Mouse (Mus musculus): ENCODE results near the gene Akap17b.

DNA sequence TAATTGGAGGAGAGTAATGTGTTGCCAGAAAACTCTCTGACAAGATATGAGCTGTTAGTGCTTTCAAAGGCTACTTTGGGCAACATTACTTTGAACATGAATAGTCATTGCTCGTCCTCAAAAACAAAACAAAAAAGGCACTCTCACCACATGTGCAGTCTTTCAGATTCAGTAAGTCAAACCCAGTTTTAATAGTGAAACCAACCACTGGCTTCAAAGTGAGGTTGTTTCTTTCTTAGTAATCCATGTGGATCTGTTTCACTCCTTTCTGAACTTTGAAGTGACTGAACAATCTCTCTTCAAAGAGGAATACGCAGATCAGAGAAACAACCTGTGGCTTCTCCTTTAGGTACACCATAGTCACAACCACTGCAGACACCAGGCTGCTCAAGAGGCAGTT is 36.1 kb downstream of the Akap17b start:
- TF ChIP-seq CTCF (IDR thresholded peaks at IDR 0.05; ENCODE audit: low read depth, low read length) (no peak), TAL1 (conservative IDR thresholded peaks at IDR 0.05; ENCODE audit: low read depth, low read length) (no peak), POLR2AphosphoS5 (IDR thresholded peaks at IDR 0.05; ENCODE audit: insufficient replicate concordance, low read depth, low read length) (no peak)

Data from G1E (cell line).